Mouse (Mus musculus) heart, embryonic 15.5 days (tissue): ENCODE data around the gene Sgcd. TPM values are rescaled to one million over a fixed set of nuclear protein-coding genes. Genes with fewer than 3 reads are reported as not detected.
"Not testable (repeated sequence)": the region's sequence is repeated elsewhere in the genome, so short reads cannot be mapped to it uniquely, and the experiment has no call there.

Experiments used
- ATAC-seq: fragments of 200-750 bp; cut with Nextera tagmentation; replicated peaks from 2 replicates; pipeline ENCODE4 v1.8.0; 2017; ENCODE audit warnings: low read depth, moderate TSS enrichment; ENCODE audit not compliant: insufficient number of reproducible peaks, insufficient read depth, low FRiP score
- H3K27ac ChIP-seq: fragments of 300-500 bp; sonication (generic); 2 replicates; pipeline ENCODE4 v1.5.1; 2015; ENCODE audit warnings: mild to moderate bottlenecking, inconsistent platforms
- H3K27me3 ChIP-seq: fragments of 300-500 bp; sonication (generic); 2 replicates; pipeline ENCODE4 v1.6.1; 2015; ENCODE audit warnings: inconsistent platforms
- H3K36me3 ChIP-seq: fragments of 300-500 bp; sonication (generic); 2 replicates; pipeline ENCODE4 v1.6.1; 2015; ENCODE audit warnings: mild to moderate bottlenecking, inconsistent platforms
- H3K4me1 ChIP-seq: fragments of 300-500 bp; sonication (generic); replicated peaks from 2 replicates; pipeline ENCODE4 v1.6.1; 2015; ENCODE audit warnings: inconsistent platforms
- H3K4me2 ChIP-seq: fragments of 300-500 bp; sonication (generic); 2 replicates; pipeline ENCODE4 v1.6.1; 2015; ENCODE audit warnings: inconsistent platforms, mild to moderate bottlenecking, moderate library complexity
- H3K4me3 ChIP-seq: fragments of 300-500 bp; sonication (generic); 2 replicates; pipeline ENCODE4 v1.5.1; 2015; ENCODE audit warnings: mild to moderate bottlenecking, inconsistent platforms
- H3K9ac ChIP-seq: fragments of 300-500 bp; sonication (generic); 2 replicates; pipeline ENCODE4 v1.6.1; 2015; ENCODE audit warnings: mild to moderate bottlenecking, inconsistent platforms
- H3K9me3 ChIP-seq: fragments of 300-500 bp; sonication (generic); replicated peaks from 2 replicates; pipeline ENCODE4 v1.6.1; 2016; ENCODE audit warnings: inconsistent platforms
- WGBS: fragments of 180-500 bp; shearing (Covaris S2); methylation state at CpG from one replicate; pipeline ENCODE4 v1.1.7; 2015; ENCODE audit warnings: mixed read lengths; 5-methylcytosine and 5-hydroxymethylcytosine counted together
- polyA plus RNA-seq: library from polyadenylated mRNA; unstranded; fragments of >200 nt; fragmentation: Nextera tagmentation; extraction: Ambion mirVana; gene quantifications from 2 replicates; pipeline ENCODE4 v1.2.1, GENCODE M21; 2015

Gene Sgcd
- polyA plus RNA-seq, 1 experiment from 2014 or later: 6.2 TPM

GRCm38 (mm10) chr11:47609892-47610291 is 378.9 kb downstream of the Sgcd start:
- WGBS: 79% methylated on average over 4 of the region's 4 CpGs

GRCm38 (mm10) chr11:47574635-47575034 is 414.1 kb downstream of the Sgcd start:
- H3K4me3 ChIP-seq: no peak overlapping the region
- no peaks in the 10 kb centered on the region for H3K36me3 ChIP-seq
- H3K27me3 ChIP-seq: no peaks in the 10 kb centered on the region
- no peaks in the 10 kb centered on the region for H3K4me1 ChIP-seq
- H3K9ac ChIP-seq: no peak overlapping the region
- no peak overlapping the region for H3K4me2 ChIP-seq
- H3K9me3 ChIP-seq: no peaks in the 10 kb centered on the region
- no peak for ATAC-seq
- 72% methylated on average over 4 of the region's 4 CpGs for WGBS
- H3K27ac ChIP-seq: no peak overlapping the region

More at GRCm38 (mm10) chr11:47609892-47610291, 378.9 kb downstream of the Sgcd start:
- H3K27ac ChIP-seq: no peak overlapping the region
- no peak overlapping the region for H3K4me2 ChIP-seq
- H3K4me1 ChIP-seq: no peaks in the 10 kb centered on the region
- ATAC-seq: no peak
- H3K9me3 ChIP-seq: no peaks in the 10 kb centered on the region
- H3K9ac ChIP-seq: no peak overlapping the region
- H3K36me3 ChIP-seq: no peaks in the 10 kb centered on the region
- no peaks in the 10 kb centered on the region for H3K27me3 ChIP-seq
- no peak overlapping the region for H3K4me3 ChIP-seq

GRCm38 (mm10) chr11:47568488-47568887 is 420.3 kb downstream of the Sgcd start:
- ATAC-seq: no peak

GRCm38 (mm10) chr11:47566156-47566555 is 422.6 kb downstream of the Sgcd start:
- no peaks in the 10 kb centered on the region for H3K4me1 ChIP-seq
- H3K27ac ChIP-seq: no peak overlapping the region
- ATAC-seq: no peak
- H3K36me3 ChIP-seq: no peaks in the 10 kb centered on the region
- H3K9ac ChIP-seq: no peak overlapping the region
- no peaks in the 10 kb centered on the region for H3K9me3 ChIP-seq
- no peak overlapping the region for H3K4me2 ChIP-seq
- no peak overlapping the region for H3K4me3 ChIP-seq
- no peaks in the 10 kb centered on the region for H3K27me3 ChIP-seq
- WGBS: 66% methylated on average over 3 of the region's 3 CpGs

More at GRCm38 (mm10) chr11:47568488-47568887, 420.3 kb downstream of the Sgcd start:
- no peak overlapping the region for H3K9ac ChIP-seq
- no peak overlapping the region for H3K4me3 ChIP-seq
- no peak overlapping the region for H3K27ac ChIP-seq
- WGBS: 86% methylated on average over 1 of the region's 1 CpGs
- no peak overlapping the region for H3K4me2 ChIP-seq
- no peaks in the 10 kb centered on the region for H3K36me3 ChIP-seq
- H3K4me1 ChIP-seq: no peaks in the 10 kb centered on the region
- no peaks in the 10 kb centered on the region for H3K9me3 ChIP-seq
- H3K27me3 ChIP-seq: no peaks in the 10 kb centered on the region

- no peaks in the 10 kb centered on the region for H3K36me3 ChIP-seq
- no peak overlapping the region for H3K4me3 ChIP-seq
- no peaks in the 10 kb centered on the region for H3K27me3 ChIP-seq
- no peak overlapping the region for H3K27ac ChIP-seq
- H3K9ac ChIP-seq: no peak overlapping the region
- no peaks in the 10 kb centered on the region for H3K4me1 ChIP-seq
- H3K4me2 ChIP-seq: no peak overlapping the region
- ATAC-seq: no peak
- WGBS: 33% methylated on average over 1 of the region's 1 CpGs
- H3K9me3 ChIP-seq: no peaks in the 10 kb centered on the region
Measured at GRCm38 (mm10) chr11:47524845-47525244, 463.9 kb downstream of the Sgcd start.

GRCm38 (mm10) chr11:47508047-47508446 is 480.7 kb downstream of the Sgcd start:
- no peak overlapping the region for H3K9ac ChIP-seq
- no peak overlapping the region for H3K4me2 ChIP-seq
- no peaks in the 10 kb centered on the region for H3K27me3 ChIP-seq
- no peaks in the 10 kb centered on the region for H3K36me3 ChIP-seq
- ATAC-seq: no peak
- no peak overlapping the region for H3K27ac ChIP-seq
- H3K9me3 ChIP-seq: no peaks in the 10 kb centered on the region
- 75% methylated on average over 6 of the region's 6 CpGs for WGBS
- no peaks in the 10 kb centered on the region for H3K4me1 ChIP-seq
- H3K4me3 ChIP-seq: no peak overlapping the region

- H3K9me3 ChIP-seq, H3K9ac ChIP-seq, H3K4me3 ChIP-seq, H3K4me2 ChIP-seq, H3K4me1 ChIP-seq, H3K27ac ChIP-seq, H3K27me3 ChIP-seq, H3K36me3 ChIP-seq, ATAC-seq: not testable (repeated sequence)
Measured at GRCm38 (mm10) chr11:47503236-47503635, 485.5 kb downstream of the Sgcd start.

- H3K4me1 ChIP-seq: no peaks in the 10 kb centered on the region
- ATAC-seq: no peak
- no peaks in the 10 kb centered on the region for H3K36me3 ChIP-seq
- no peak overlapping the region for H3K4me2 ChIP-seq
- 26% methylated on average over 1 of the region's 1 CpGs for WGBS
- H3K9me3 ChIP-seq: no peaks in the 10 kb centered on the region
- H3K27me3 ChIP-seq: no peaks in the 10 kb centered on the region
- no peak overlapping the region for H3K4me3 ChIP-seq
- no peak overlapping the region for H3K27ac ChIP-seq
- H3K9ac ChIP-seq: no peak overlapping the region
Measured at GRCm38 (mm10) chr11:47473493-47474230, 515.1 kb downstream of the Sgcd start.

- not testable (repeated sequence) for H3K9ac ChIP-seq, ATAC-seq, H3K27ac ChIP-seq, H3K9me3 ChIP-seq, H3K36me3 ChIP-seq, H3K4me1 ChIP-seq, H3K4me3 ChIP-seq, H3K27me3 ChIP-seq, H3K4me2 ChIP-seq
Measured at GRCm38 (mm10) chr11:47460700-47461099, 528.1 kb downstream of the Sgcd start.

GRCm38 (mm10) chr11:47460149-47460548 is 528.6 kb downstream of the Sgcd start:
- no peak for ATAC-seq
- H3K4me3 ChIP-seq: no peak overlapping the region

GRCm38 (mm10) chr11:47459214-47459613 is 529.6 kb downstream of the Sgcd start:
- ATAC-seq: no peak
- no peaks in the 10 kb centered on the region for H3K36me3 ChIP-seq
- no peak overlapping the region for H3K4me3 ChIP-seq
- H3K9ac ChIP-seq: no peak overlapping the region
- H3K27ac ChIP-seq: no peak overlapping the region
- H3K4me1 ChIP-seq: no peaks in the 10 kb centered on the region
- 54% methylated on average over 3 of the region's 3 CpGs for WGBS
- H3K9me3 ChIP-seq: no peaks in the 10 kb centered on the region
- H3K4me2 ChIP-seq: no peak overlapping the region
- H3K27me3 ChIP-seq: no peaks in the 10 kb centered on the region

More at GRCm38 (mm10) chr11:47460149-47460548, 528.6 kb downstream of the Sgcd start:
- no peaks in the 10 kb centered on the region for H3K27me3 ChIP-seq
- 69% methylated on average over 2 of the region's 2 CpGs for WGBS
- H3K4me2 ChIP-seq: no peak overlapping the region
- no peaks in the 10 kb centered on the region for H3K36me3 ChIP-seq
- H3K9ac ChIP-seq: no peak overlapping the region
- no peak overlapping the region for H3K27ac ChIP-seq
- H3K4me1 ChIP-seq: no peaks in the 10 kb centered on the region
- H3K9me3 ChIP-seq: no peaks in the 10 kb centered on the region

GRCm38 (mm10) chr11:47447790-47448189 is 541.0 kb downstream of the Sgcd start:
- no peaks in the 10 kb centered on the region for H3K9me3 ChIP-seq
- H3K36me3 ChIP-seq: no peaks in the 10 kb centered on the region
- H3K27me3 ChIP-seq: no peaks in the 10 kb centered on the region
- no peak overlapping the region for H3K4me3 ChIP-seq
- H3K9ac ChIP-seq: no peak overlapping the region
- 54% methylated on average over 2 of the region's 2 CpGs for WGBS
- H3K4me2 ChIP-seq: no peak overlapping the region
- no peak for ATAC-seq
- H3K4me1 ChIP-seq: no peaks in the 10 kb centered on the region
- H3K27ac ChIP-seq: no peak overlapping the region
